Mouse (Mus musculus) thymus, adult 18-20 months (tissue): ENCODE results near the gene Slfn8.
"Not testable (repeated sequence)": the region's sequence is repeated elsewhere in the genome, so short reads cannot be mapped to it uniquely, and the experiment has no call there.

ENCODE experiments used
- DNase-seq, 2 experiments: peaks; one replicate each; pipeline ENCODE4 v3.0.0; 2022; ENCODE audit warnings: mixed read lengths in 2 of 2

Gene Slfn8

DNA sequence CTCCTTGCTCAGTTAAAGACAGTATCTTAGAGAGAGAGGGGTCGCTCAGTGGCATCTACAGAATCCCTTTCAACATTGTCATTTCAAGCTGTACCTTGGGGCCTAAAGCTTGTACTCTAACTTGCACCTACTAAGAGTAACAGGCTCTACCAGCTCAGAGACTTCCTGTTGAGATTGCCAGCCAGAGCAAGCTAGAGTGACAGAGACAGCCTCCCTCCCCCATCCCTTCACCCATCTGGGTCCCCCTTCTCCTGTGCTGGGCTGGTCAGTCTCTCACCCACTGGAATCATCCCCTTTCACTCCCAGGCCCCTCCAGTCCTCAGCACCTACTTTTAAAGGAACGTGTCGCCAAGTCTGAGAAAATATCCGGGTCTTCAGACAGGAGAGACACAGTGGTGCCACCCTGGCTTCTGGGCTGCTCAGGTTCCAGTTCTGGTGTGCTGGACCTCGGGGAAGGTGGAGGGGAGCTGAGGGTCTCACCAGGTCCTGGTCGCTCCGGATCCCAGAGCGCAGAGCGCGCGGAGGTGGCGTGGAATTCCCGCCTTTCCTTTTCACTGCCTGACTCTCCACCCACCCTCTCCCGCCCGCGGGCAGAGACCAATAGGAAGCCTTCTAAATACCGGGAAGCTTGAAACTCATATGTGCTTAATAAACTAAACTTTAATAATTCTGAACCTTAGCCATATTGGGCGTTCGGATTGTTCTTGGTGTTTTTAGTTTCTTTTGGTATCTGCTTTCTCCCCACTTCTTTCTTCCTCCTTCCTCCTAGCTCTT, 29.8 kb downstream of the Slfn8 start:
- not testable (repeated sequence) for DNase-seq

DNA sequence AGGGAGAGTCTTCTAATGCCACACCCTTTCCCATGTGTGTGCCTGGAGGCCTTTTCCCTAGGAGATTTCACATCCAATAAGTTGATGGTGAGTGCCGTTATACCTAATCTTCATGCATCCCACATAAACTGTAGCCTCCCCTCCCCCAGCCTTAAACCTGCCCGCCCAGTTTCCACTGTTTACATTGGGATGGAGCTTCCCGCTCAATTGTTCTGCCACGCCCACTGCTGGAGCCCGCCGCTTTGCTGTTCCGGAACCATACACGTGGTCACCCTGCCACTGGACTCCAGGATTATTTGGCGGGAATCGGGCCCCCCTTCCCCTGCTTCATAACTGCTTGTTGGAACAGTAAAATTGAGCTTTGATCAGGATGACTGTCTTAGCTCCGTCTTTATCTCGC, 31.3 kb downstream of the Slfn8 start:
- no peak for DNase-seq

DNA sequence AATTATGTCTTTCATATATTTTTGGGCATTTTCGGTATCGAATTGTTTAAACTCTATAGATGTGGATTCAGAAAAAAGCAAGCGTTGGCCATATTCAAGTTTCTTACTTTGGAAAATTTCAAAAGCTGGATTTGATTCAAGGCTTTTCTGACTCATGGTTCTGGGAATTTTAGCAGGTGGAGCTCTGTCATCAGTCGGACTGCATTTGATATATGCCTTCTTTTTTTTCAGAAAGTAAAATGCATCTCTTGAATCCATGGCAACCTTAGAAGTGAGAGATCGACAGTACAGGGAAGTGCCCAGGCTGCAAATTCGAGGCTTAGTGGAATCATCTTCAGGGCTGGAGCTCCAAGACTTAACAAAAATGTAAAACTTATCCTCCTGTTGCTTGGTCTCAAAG, 33.0 kb downstream of the Slfn8 start:
- no peak for DNase-seq

DNA sequence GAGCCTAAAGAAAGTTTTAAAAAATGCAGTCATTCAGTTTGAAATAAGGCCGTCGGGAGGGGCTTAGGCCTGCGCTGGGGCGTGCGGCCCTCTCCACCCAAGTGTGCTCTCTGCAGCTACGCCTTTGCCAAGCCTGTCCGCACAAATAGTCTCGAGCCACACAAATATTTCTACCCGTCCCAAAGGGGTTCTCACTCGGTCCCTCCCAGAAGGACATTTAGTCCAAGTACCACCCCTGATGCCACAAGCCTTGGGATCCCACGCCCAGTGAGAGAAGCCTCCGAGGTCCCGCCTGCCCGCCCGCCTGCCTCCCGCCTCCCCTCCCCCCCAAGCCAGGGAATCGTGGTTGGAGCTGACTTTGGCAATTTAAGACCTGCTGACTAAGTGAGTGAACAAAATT, 37.4 kb downstream of the Slfn8 start:
- no peak for DNase-seq

DNA sequence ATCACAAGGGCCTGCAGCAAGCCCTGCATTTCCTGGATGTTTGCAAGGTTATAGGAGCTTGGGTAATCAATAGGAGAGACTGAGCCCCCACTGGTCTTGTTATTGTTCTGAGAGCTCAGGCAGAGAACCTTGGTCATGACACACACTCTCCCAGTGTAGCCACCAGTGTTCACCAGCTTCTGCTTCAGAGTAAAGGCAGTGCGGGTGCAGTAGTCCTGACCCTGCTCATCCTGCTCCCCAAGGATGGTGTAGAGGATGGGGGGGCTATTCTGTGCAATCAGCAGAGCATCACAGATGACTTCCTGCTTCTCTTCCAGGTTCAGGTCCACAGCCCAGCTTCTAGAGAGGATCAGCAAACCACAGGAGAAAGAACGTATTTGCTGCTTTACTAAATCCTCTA, 38.2 kb downstream of the Slfn8 start:
- not testable (repeated sequence) for DNase-seq

DNA sequence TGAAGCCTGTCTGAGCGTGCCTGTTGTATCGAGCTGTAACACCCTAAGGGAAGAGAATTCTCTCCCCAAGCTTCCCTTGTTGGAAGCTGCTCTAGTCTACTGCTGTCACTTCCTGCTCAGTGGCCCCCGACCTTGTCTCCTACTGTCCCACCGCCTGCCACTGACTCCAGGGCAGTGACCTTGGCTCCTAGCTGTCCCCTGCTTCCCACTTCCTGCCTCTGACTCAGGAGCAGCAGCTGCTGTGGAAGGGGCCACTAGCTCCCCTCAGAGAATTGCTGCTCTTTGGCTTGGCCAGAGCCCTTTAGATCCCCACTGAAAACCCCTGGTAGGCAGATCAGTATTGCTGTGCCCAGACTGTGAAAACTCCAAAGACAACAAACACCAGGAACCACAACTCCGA, 46.7 kb downstream of the Slfn8 start:
- DNase-seq = no peak

DNA sequence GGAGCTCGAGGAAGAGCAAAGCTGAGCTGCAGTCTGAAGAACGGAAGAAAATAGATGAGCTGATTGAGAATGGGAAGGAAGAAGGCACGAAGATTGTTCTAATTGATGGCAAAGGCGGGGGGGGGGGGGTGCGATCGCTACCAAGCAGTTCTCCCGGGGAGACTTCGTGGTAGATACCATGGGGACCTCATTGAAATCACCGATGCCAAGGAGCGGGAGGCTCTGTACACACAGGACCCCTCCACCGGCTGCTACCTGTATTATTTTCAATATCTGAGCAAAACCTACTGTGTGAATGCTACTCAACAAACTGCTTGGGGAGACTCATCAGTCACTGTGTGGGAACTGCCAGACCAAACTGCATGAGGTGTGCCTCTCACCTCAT, 49.0 kb downstream of the Slfn8 start:
- DNase-seq = no peak

DNA sequence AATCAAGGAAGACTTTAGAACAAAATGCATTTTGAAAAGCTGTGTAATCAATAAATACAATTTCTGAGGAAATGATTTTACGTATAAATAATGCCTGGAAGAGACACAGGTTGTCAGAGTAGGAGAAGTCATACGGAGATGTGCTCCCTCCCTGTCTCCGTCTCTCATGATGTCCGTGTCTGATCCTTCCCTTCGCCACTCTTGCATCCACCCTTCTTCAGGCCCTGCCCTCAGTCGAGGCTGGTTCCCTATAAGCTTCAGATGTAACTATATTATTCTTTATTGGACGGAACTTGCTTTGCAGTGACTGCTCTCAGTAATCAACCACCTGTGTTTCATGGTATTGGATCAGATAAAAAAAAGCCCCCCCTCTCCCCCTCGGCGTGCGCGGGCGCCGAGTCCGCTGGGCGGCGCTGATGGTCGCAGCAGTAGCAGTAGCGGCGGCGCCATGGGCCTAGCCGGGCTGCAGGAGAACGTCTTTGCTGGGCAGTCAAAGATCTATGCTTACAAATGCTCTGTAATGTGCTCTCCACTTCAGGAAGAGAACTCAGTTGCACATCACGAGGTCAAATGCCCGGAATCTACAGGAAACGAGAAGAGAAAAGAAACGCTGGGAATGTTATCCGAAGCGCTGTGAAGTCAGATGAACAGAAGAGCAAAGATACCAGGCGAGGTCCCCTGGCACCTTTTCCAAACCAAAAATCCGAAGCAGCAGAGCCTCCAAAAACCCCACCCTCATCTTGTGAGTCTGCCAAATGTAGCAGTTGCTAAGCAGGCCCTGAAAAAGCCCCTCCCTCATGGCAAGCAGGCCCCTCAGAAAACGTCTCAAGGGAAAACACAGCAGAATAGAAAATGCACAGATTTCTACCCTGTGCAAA, 49.7 kb downstream of the Slfn8 start:
- no peak for DNase-seq

DNA sequence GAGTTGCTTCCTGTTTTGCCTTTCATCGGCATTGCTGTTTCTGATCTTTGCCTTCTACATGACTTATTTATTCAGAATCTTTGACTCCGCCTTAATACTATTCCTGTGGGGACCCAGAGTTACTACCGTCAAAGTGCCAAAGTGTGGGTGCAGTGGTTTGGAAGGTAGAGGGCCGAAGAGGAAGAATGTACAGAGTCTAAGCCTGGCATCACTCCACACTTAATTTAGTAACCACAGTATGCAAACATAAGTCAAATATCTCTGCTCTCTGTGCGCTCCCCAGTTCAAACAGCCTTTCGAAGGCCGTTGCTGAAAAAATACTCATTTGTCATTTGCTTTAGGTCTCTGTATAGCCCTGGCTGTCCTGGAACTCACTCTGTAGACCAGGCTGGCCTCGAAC, 58.4 kb downstream of the Slfn8 start:
- no peak for DNase-seq

DNA sequence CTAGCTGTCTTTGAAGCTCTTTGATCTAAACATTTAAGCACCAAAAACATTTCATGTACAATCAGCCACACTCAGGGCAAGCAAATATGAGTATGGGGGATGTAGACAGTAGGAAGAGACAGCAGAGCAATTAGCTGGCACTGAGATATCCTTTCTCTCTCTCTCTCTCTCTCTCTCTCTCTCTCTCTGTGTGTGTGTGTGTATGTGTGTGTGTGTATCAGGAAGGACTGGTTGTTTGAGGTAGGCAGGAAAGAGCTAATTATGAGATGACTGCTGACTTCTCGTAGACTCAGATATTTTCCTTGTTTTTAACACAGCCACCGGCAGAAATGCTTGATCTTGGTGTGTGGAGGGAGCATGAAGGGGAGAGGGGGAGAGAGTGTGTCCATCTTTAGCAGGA, 58.9 kb downstream of the Slfn8 start:
- DNase-seq = no peak

DNA sequence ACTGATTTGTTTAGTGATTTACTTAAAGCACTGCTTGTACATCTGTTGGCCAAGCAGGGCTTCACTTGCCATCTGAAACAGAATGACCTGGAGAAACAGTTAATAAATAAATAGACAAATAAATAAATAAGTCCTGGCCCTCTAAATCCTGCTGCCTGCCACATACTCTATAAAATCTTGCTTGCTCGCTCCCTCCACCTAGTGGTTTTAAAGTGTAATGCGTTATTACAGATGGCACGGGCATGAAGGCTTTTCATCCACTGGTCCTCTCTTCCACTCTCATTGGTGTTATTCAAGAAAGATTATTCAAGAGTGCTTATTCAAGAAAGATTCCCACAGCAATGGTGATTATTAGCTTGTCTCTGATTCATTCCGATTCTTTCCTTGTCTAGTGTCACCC, 61.0 kb downstream of the Slfn8 start:
- no peak for DNase-seq

DNA sequence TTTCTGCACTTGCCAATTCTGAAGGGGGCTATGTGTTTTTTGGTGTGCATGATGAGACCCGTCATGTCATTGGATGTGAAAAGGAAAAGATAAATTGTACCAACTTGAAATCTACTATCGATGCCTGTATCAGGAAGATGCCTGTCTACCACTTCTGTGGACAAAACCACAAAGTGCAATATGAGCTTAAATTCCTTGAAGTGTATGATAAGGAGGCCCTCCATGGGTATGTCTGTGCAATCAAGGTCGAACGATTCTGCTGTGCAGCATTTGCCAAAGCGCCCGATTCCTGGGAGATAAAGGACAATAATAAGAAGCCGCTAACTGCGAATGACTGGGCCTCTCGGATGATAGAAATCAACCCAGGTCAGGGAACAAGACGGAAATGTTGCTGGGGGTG, 63.7 kb downstream of the Slfn8 start:
- DNase-seq = no peak

DNA sequence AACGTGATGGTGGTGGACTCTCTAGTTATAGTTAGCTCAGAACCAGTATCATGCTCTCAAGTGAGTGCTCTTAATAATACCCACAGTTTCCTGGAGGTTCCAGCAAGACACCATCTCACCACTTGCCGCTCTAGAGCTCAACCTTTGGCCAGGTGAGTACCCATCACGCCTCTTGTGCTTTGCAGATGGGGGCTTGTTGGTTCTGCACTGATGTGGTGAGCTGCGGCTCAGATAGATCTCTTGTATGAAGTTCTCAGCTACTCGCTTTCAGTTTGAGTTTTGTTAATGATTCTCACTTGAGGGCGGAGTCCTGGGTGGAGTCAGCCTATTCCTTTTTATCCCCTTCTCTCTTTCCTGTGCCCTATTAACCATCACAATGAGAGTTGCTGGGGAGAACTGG, 66.0 kb downstream of the Slfn8 start:
- DNase-seq = no peak

DNA sequence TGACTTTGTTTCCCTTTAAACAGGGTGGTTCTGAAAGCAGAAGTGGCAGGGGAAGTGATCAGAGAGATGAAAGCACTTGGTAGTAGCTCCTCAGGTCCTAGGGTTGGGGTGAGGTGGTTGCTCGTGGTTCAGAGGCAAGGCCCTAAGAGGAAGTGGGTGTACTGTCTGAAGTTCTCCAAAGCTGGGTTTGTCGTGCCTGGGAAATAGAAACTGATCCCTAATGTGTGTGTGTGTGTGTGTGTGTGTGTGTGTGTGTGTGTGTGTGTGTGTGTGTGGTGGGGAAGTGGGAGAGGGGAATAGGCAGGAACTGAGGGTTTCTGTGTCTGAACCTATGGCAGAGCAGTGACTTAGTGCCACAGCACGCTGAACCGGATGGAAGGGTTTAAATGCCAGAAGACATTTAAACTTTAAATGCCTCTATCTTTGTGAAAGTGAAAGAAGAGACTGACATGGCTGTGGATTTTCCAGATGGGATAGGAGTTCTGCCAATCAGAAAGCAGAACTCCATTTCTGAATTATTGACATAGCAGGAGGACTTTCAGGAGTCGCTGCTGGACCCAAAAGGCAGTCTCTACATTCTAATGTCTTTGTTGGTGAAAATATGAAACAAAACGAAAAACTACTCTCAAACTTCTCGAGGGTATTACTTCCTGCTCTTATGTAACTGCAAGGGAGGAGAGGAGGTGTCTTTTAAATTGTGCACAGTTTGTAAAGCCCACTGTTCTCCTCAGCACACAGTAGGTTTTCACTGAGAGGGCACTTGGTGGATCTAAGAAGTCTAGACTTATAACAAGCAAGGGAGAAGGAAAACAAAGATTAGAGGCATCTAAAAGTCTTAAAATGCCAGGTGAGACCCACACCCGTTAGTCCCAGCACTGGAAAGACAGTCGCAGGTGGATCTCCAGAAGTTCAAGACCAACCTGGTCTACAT, 67.7 kb downstream of the Slfn8 start:
- peak; percentile 36 to 71 for DNase-seq
